Mouse (Mus musculus) inflammation-experienced regulatory T-cells (primary cell): ENCODE results near the gene Zfp345. TPM values are rescaled to one million over a fixed set of nuclear protein-coding genes. Genes with fewer than 3 reads are reported as not detected.

Source experiments
- polyA plus RNA-seq, 2 experiments: library from polyadenylated mRNA; unstranded; fragments of 100-300 nt; shearing (Covaris generic); gene quantifications; one replicate each; pipeline ENCODE4 v1.2.1; 2017

The Zfp345 gene
- 1 to 10 TPM in 1 of 2 experiments, under 1 TPM in 1; 0.93 to 3.2 TPM for polyA plus RNA-seq

GRCm38 (mm10) chr2:150484939-150485778 is at the start of gene Zfp345:
Gene Zfp345, minus strand, starts transcription at chr2:150485091.

GRCm38 (mm10) chr2:150451180-150451919 is 33.5 kb downstream of the Zfp345 start, which contains the start of gene Zfp442:
Gene Zfp442, minus strand, starts transcription at chr2:150451486.

Other genes with a start within 250 kb of the Zfp345 start
- 10 to 100 TPM; 30.1 to 39.4 TPM for gene Gm21994, start 229.5 kb downstream of the Zfp345 start, polyA plus RNA-seq
- gene Gm14124, start 227.6 kb downstream of the Zfp345 start, polyA plus RNA-seq = not detected
- gene Gm10130, start 161.4 kb downstream of the Zfp345 start, polyA plus RNA-seq = 10 to 100 TPM; 15.4 to 17.1 TPM
- gene 3300002I08Rik, start 122.3 kb downstream of the Zfp345 start, polyA plus RNA-seq = 1 to 10 TPM; 6.5 to 7.5 TPM
- gene Zfp442, start 33.6 kb downstream of the Zfp345 start, polyA plus RNA-seq = 1 to 10 TPM; 8.5 to 8.9 TPM
- gene Cst7, start 85.3 kb upstream of the Zfp345 start, polyA plus RNA-seq = 100 to 1,000 TPM; 197 to 344 TPM
- 10 to 100 TPM; 31.6 to 42.6 TPM for gene Apmap, start 123.5 kb upstream of the Zfp345 start, polyA plus RNA-seq
- gene Acss1, start 183.4 kb upstream of the Zfp345 start, polyA plus RNA-seq = 10 to 100 TPM; 39.3 to 62.9 TPM
- 1 to 10 TPM in 1 of 2 experiments, under 1 TPM in 1; 0.08 to 1.5 TPM for gene Vsx1, start 204.3 kb upstream of the Zfp345 start, polyA plus RNA-seq